Mouse (Mus musculus): ENCODE results near the gene Cebpa. TPM values are rescaled to one million over a fixed set of nuclear protein-coding genes. Genes with fewer than 3 reads are reported as not detected.

The Cebpa gene
- polyA plus RNA-seq, 1 experiment, result 56.3 TPM

DNA sequence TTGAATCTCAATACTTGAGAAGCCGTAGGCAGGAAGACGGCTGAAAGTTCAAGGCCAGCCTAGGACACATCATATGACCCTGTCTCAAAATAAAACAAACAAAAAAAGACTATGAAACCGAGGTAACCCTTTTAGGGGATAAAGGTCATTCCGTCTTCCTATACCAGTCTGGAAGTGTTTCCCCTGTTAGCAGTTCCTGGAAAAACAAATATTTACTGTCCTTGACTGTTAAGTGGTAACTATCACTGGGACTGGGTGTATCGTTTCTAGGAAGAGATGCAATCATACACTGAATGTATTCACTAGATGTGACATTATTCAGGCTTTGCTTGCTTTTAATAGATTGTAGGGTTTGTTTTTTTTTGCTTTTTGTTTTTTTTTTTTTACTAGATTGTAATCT lies 28.5 kb upstream of the Cebpa start:
- H3K4me3 ChIP-seq (ENCODE audit: control insufficient read depth, insufficient read depth, low read length), result no peak overlapping the region
- TF ChIP-seq POLR2A (IDR thresholded peaks at IDR 0.05; ENCODE audit: control insufficient read depth, extremely low read depth, insufficient read depth, low read length, poor library complexity) (no peak), CTCF (IDR thresholded peaks at IDR 0.05; ENCODE audit: borderline replicate concordance, control insufficient read depth, extremely low read depth, insufficient read depth, low read length, poor library complexity) (no peak)
- no peak overlapping the region for H3K27ac ChIP-seq (ENCODE audit: control insufficient read depth, insufficient read depth, low read length)
- H3K4me1 ChIP-seq (replicated peaks; ENCODE audit: control insufficient read depth, insufficient read depth, low read length), result no peaks in the 10 kb centered on the region; the same call in 1 of the 2 replicates
- H3K36me3 ChIP-seq (ENCODE audit: control insufficient read depth, insufficient read depth, low read length), result no peaks in the 10 kb centered on the region
- H3K27me3 ChIP-seq (ENCODE audit: control insufficient read depth, insufficient read depth, low read length), result no peaks in the 10 kb centered on the region
- WGBS, result 93% methylated on average over 5 of the region's 5 CpGs
- no peak for DNase-seq

DNA sequence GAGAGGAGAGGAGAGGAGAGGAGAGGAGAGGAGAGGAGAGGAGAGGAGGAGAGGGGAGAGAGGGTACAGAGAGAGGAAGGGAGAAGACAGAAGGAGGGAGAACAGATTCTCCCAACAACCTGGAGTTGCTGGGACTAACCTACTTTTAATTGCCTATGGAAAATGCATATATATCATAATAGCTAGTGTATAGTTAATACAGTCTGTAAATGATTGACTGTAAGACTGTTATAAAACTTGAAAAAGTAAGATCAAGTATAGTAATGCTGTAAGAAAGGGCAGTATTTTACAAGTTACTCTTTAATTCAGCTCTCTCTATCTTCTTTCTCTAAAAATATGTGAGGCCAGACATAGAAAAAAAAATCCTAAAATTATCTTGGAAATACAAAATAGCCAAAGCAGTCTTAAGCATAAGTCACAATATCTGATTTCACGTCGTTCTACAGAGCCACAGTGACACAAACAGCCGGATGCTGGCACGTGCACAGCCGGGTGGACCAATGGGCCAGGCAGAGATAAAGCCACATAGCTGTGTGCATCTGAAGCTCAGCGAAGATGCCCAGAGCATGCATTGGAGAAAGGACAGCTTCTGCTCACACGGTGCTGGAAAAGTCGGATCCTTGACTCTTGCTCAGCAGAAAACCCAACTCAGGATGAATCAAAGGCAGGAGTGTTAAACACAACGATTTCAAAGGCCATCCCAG lies 24.0 kb upstream of the Cebpa start:
- 93% methylated on average over 9 of the region's 9 CpGs for WGBS
- H3K4me3 ChIP-seq (ENCODE audit: control insufficient read depth, insufficient read depth, low read length), result no peak overlapping the region

DNA sequence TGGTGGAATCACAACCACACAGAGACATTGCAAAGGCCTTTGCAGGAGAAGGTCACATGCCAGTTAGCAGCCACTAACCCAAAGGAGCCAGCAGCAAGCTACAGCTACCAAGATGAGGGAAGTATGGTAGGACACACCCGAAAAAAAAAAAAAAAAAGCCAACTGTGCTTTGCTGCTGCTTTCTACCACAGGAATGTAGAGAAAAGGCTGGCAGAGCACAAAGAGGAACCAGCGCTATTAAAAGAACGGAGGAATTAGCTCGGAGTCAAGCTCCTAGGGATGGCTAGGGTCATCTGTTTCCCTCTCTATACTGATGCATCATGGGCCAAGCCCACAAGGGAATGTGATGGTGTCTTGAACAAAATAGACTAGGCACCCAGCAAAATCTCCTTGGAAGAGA lies 20.3 kb upstream of the Cebpa start:
- Histone ChIP-seq H3K4me3 (ENCODE audit: control insufficient read depth, insufficient read depth, low read length) (no peak overlapping the region), H3K4me1 (replicated peaks; ENCODE audit: control insufficient read depth, insufficient read depth, low read length) (no peaks in the 10 kb centered on the region), H3K36me3 (ENCODE audit: control insufficient read depth, insufficient read depth, low read length) (no peaks in the 10 kb centered on the region), H3K27ac (ENCODE audit: control insufficient read depth, insufficient read depth, low read length) (no peak overlapping the region), H3K27me3 (ENCODE audit: control insufficient read depth, insufficient read depth, low read length) (no peaks in the 10 kb centered on the region)
- DNase-seq, result no peak
- 21% methylated on average over 4 of the region's 4 CpGs for WGBS
- TF ChIP-seq POLR2A (IDR thresholded peaks at IDR 0.05; ENCODE audit: control insufficient read depth, extremely low read depth, insufficient read depth, low read length, poor library complexity) (no peak), CTCF (IDR thresholded peaks at IDR 0.05; ENCODE audit: borderline replicate concordance, control insufficient read depth, extremely low read depth, insufficient read depth, low read length, poor library complexity) (no peak)

More for the DNA sequence above, 24.0 kb upstream of the Cebpa start:
- no peaks in the 10 kb centered on the region for H3K27me3 ChIP-seq (ENCODE audit: control insufficient read depth, insufficient read depth, low read length)
- no peaks in the 10 kb centered on the region for H3K36me3 ChIP-seq (ENCODE audit: control insufficient read depth, insufficient read depth, low read length)
- no peak for DNase-seq
- H3K27ac ChIP-seq (ENCODE audit: control insufficient read depth, insufficient read depth, low read length), result no peak overlapping the region
- H3K4me1 ChIP-seq (replicated peaks; ENCODE audit: control insufficient read depth, insufficient read depth, low read length), result no peaks in the 10 kb centered on the region
- TF ChIP-seq POLR2A (IDR thresholded peaks at IDR 0.05; ENCODE audit: control insufficient read depth, extremely low read depth, insufficient read depth, low read length, poor library complexity), result no peak
- no peak for TF ChIP-seq CTCF (IDR thresholded peaks at IDR 0.05; ENCODE audit: borderline replicate concordance, control insufficient read depth, extremely low read depth, insufficient read depth, low read length, poor library complexity)

DNA sequence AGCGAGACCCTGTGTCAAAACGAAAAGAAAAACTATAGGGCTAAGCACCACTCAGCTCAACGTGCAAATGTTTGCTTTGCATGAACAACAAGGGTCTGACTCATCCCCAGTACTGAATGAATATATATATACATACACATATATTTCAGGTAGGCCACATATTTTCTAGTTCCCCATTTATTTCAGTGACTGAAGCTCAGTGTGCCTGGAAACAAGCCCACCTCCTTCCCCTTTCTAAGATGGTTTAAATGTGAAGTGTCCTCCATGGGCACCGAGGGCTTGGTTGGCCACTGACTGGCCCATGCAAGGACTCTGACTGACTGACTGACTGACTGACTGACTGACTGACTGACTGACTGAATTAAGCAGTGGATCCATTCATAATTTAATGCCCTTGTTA lies 19.6 kb upstream of the Cebpa start:
- no peak for TF ChIP-seq POLR2A (IDR thresholded peaks at IDR 0.05; ENCODE audit: control insufficient read depth, extremely low read depth, insufficient read depth, low read length, poor library complexity)
- no peak for TF ChIP-seq CTCF (IDR thresholded peaks at IDR 0.05; ENCODE audit: borderline replicate concordance, control insufficient read depth, extremely low read depth, insufficient read depth, low read length, poor library complexity)
- no peaks in the 10 kb centered on the region for H3K36me3 ChIP-seq (ENCODE audit: control insufficient read depth, insufficient read depth, low read length)
- WGBS, result 55% methylated on average over 4 of the region's 4 CpGs
- no peaks in the 10 kb centered on the region for H3K27me3 ChIP-seq (ENCODE audit: control insufficient read depth, insufficient read depth, low read length)
- no peak overlapping the region for H3K27ac ChIP-seq (ENCODE audit: control insufficient read depth, insufficient read depth, low read length)
- no peak overlapping the region for H3K4me3 ChIP-seq (ENCODE audit: control insufficient read depth, insufficient read depth, low read length)
- no peaks in the 10 kb centered on the region for H3K4me1 ChIP-seq (replicated peaks; ENCODE audit: control insufficient read depth, insufficient read depth, low read length)
- DNase-seq, result no peak

DNA sequence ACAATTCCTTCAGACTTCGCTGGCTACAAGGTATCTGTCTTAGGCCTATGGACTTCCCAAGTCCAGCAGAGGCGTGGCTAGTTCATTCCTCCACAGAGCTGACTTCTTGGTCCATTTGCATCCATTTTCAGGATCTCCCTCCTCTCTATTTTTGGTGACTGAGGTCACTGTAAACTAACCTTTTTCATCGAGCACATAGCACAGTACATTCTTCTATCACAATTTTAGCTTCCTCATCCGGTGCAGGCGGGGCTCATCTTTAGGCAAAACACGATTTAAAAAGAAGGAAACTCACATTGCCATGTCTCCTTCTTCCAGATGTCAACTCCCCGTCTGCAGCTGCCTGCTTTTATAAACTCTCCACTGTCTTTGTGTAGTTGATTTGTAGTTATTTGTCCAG lies 12.5 kb upstream of the Cebpa start:
- no peak for DNase-seq
- Histone ChIP-seq H3K36me3 (ENCODE audit: control insufficient read depth, insufficient read depth, low read length) (no peaks in the 10 kb centered on the region), H3K27me3 (ENCODE audit: control insufficient read depth, insufficient read depth, low read length) (no peaks in the 10 kb centered on the region), H3K4me3 (ENCODE audit: control insufficient read depth, insufficient read depth, low read length) (no peak overlapping the region), H3K27ac (ENCODE audit: control insufficient read depth, insufficient read depth, low read length) (no peak overlapping the region), H3K4me1 (replicated peaks; ENCODE audit: control insufficient read depth, insufficient read depth, low read length) (no peaks in the 10 kb centered on the region)
- no peak for TF ChIP-seq CTCF (IDR thresholded peaks at IDR 0.05; ENCODE audit: borderline replicate concordance, control insufficient read depth, extremely low read depth, insufficient read depth, low read length, poor library complexity)
- no peak for TF ChIP-seq POLR2A (IDR thresholded peaks at IDR 0.05; ENCODE audit: control insufficient read depth, extremely low read depth, insufficient read depth, low read length, poor library complexity)
- WGBS, result 43% methylated on average over 7 of the region's 7 CpGs

DNA sequence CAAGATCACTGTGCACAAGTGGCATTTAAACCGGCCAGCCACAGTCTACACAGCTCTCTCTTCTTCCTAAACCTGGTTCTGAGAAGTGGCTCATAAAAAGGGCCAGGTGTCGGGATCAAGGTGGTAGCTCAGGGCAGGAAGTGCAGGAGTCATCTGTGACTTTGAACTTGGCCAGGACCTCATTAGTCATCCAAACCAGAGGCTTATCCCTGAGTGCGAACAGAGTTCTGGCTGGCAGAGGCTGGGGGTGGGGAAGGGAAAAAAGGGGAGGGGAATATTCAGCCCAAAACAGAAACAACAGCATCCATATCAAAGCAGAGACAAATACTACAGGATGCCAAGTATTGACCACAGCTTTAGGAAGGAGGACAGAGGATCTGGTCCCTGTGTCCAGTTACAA lies 11.5 kb upstream of the Cebpa start:
- H3K4me3 ChIP-seq (ENCODE audit: control insufficient read depth, insufficient read depth, low read length), result no peak overlapping the region
- H3K27me3 ChIP-seq (ENCODE audit: control insufficient read depth, insufficient read depth, low read length), result no peaks in the 10 kb centered on the region
- TF ChIP-seq CTCF (IDR thresholded peaks at IDR 0.05; ENCODE audit: borderline replicate concordance, control insufficient read depth, extremely low read depth, insufficient read depth, low read length, poor library complexity) (no peak), POLR2A (IDR thresholded peaks at IDR 0.05; ENCODE audit: control insufficient read depth, extremely low read depth, insufficient read depth, low read length, poor library complexity) (no peak)
- DNase-seq, result no peak
- H3K36me3 ChIP-seq (ENCODE audit: control insufficient read depth, insufficient read depth, low read length), result no peaks in the 10 kb centered on the region
- WGBS, result 47% methylated on average over 3 of the region's 3 CpGs
- H3K4me1 ChIP-seq (replicated peaks; ENCODE audit: control insufficient read depth, insufficient read depth, low read length), result no peaks in the 10 kb centered on the region
- H3K27ac ChIP-seq (ENCODE audit: control insufficient read depth, insufficient read depth, low read length), result no peak overlapping the region

DNA sequence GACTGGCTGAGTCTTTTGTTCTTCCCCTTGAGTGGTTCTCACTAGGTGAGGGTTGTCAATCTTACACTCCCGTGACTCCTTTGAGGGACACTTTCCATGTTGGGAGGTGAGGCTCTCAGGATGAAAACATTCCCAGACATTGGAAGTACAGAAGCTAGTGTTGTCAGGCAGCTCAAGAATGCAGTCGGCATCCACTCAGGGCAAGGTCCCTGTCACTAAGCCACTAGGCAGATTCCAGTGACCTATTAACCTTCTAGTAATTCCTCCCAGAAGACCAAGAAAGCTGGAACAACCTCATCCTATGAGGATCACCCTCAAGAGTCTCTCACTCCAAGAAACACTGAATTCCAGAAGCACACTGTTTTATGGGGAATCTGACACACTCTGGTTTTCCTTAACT lies 11.0 kb upstream of the Cebpa start:
- DNase-seq, result no peak
- Histone ChIP-seq H3K4me1 (replicated peaks; ENCODE audit: control insufficient read depth, insufficient read depth, low read length) (no peaks in the 10 kb centered on the region), H3K36me3 (ENCODE audit: control insufficient read depth, insufficient read depth, low read length) (no peaks in the 10 kb centered on the region), H3K27ac (ENCODE audit: control insufficient read depth, insufficient read depth, low read length) (no peak overlapping the region), H3K27me3 (ENCODE audit: control insufficient read depth, insufficient read depth, low read length) (no peaks in the 10 kb centered on the region), H3K4me3 (ENCODE audit: control insufficient read depth, insufficient read depth, low read length) (no peak overlapping the region)
- no peak for TF ChIP-seq CTCF (IDR thresholded peaks at IDR 0.05; ENCODE audit: borderline replicate concordance, control insufficient read depth, extremely low read depth, insufficient read depth, low read length, poor library complexity)
- no peak for TF ChIP-seq POLR2A (IDR thresholded peaks at IDR 0.05; ENCODE audit: control insufficient read depth, extremely low read depth, insufficient read depth, low read length, poor library complexity)
- WGBS, result 90% methylated on average over 2 of the region's 2 CpGs
